Mouse (Mus musculus) thymus, postnatal 4 days (tissue): ENCODE data around the gene Sulf2.
A peak's percentile ranks its signal among the peaks of the same experiment; 100 is the strongest.
"Not testable (repeated sequence)": the region's sequence is repeated elsewhere in the genome, so short reads cannot be mapped to it uniquely, and the experiment has no call there.

Source experiments
- DNase-seq: peaks from one replicate; pipeline ENCODE4 v3.0.0; 2021

Gene Sulf2

DNA sequence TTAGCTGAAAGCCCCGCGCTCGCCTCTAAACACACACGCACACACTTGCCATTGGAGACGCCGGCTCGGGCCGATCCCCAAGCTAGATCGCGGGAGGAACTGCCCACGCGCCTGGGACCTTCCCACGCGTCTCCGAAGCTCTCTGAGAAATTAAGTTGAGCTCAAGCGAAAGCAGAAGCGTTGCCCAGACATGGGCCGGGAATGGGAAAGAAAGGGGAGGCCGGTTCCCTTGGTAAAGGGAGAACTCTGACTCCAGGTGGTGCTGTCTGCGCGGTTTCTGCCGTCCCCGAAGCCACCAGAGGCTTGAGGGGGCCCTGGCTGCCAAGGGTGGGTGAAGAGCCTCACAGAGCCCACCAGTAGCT lies at the start of gene Sulf2:
TSS of gene Sulf2 (minus strand) at position 210 of the 362 bp plus-strand sequence.
- DNase-seq = peak; percentile 58

DNA sequence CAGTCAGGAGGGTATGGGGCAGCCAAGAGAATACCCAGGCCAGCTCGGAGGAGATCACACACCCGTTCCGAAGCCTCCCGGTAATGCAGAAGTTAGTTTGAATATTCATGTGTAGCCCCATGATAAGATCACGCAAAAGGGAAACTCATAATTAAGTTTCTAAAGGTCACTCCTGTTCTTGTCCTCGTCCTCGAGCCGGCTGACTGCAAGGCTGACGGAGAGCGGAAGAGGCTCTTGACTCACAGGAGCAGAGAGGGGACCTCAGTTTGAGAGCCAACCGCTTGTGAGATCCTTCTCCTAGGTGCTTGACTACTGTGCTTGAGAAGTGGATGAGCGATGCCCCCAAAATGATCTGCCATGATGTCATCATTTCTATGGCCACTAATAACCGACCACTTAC lies 48.7 kb upstream of the Sulf2 start:
- DNase-seq = no peak

DNA sequence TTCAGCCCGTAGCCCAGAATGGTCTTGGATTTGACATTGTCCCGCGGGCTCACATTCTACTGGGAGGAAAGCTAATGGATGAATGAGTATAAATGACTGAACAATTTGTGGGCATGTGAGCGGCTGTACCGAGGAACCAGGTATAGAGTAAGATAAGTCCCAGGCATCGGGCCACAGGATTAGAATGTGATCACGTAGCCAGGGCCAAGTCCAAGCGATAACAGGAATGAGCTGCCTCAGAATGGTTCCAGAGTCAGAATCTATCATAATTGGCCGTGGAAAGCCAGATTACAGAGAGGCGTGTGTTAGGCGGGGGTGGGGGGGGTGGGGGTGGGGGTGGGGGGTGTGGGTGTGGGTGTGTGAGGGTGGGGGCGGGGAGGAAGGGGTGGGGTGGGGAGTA lies 48.2 kb upstream of the Sulf2 start:
- DNase-seq = no peak

DNA sequence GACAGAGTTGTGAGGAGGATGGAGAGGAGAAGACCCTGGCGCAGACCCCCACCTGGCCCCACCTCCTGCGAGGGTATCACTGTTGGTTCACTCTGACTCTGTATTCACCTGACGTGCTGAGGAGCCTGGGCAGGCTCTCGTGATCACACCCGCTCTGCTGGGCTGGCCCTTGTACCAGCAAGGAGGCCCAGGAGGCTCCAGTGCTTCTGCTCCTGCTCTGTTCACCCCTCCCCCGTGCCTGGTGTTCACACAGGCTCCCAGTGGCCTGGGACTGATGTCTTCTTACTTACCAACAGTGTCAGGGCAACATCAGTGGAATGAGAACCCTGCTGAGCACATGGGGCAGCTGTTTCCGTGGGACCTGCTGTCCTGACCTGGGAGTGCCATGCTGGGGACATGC lies 42.5 kb upstream of the Sulf2 start:
- no peak for DNase-seq

DNA sequence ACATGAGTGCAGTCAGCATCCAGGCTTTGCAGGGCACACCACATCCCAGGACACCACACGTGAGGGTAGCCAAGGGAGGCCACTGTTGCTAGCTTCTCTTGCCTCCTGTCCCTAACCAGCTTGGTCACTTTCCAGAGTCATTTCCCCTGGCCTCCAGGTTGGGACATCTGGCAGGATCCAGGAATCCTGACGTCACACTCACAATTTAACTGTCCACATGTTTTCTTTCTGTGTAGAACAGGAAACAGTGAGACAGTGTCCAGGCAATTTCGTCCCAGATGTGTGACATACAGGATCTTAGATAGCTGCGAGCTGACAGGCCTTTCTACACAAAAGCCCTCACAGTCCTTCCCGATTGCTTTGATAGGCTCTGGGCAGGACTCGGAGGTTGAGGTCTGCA lies 41.6 kb upstream of the Sulf2 start:
- no peak for DNase-seq

DNA sequence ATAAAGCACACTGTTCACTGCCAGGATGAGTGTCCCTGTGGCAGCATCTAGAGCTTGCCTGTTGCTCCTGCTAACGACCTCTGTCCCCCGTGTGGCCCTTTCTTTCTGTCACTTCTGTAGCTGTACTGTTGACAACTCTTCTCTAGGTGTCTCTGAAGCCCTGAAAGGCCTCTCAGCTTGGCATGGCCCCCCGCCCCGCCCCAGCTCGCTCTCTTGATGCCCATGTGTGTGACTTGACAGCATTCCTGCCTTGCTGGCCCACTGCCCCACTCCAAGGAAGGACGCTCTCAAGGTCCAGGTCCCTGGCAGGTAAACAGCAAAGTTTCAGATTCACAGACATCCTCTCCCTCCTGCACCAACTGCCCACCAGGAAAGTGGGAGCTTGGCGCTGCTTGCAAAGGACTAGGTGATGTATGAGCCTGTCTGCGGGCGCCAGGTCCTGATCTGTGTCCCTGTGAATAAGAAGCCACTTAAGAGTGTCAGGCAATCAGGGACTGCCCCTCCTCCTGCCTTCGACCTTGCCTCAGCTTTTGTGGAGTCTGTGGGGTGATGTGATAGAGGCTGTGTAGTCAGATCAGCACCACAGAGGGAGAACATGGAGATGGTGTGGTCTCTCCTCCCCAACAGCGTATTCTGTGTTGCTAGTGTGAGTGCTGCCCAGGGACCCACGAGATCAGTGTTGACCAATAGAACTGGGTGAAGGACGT lies 40.8 kb upstream of the Sulf2 start:
- DNase-seq = no peak

DNA sequence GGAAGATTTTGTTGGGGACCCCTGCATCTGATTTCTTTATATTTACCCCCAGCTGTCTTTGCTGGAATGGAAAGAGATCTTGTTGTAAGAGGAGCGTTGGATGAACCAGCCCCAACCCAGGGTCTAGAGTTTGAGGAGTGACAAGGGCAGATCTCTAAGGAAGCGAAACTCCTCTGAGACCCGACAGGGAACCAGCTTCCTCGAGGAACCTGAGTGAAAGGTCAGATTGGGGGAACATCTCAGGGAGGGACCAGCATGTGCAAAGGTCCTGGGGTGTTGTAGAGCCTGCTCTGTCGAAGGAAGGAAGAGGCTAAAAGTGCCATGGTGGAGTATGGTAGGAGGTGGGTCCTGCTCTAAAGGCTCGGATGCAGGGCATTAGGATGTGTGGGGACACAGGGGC lies 39.6 kb upstream of the Sulf2 start:
- DNase-seq = no peak

DNA sequence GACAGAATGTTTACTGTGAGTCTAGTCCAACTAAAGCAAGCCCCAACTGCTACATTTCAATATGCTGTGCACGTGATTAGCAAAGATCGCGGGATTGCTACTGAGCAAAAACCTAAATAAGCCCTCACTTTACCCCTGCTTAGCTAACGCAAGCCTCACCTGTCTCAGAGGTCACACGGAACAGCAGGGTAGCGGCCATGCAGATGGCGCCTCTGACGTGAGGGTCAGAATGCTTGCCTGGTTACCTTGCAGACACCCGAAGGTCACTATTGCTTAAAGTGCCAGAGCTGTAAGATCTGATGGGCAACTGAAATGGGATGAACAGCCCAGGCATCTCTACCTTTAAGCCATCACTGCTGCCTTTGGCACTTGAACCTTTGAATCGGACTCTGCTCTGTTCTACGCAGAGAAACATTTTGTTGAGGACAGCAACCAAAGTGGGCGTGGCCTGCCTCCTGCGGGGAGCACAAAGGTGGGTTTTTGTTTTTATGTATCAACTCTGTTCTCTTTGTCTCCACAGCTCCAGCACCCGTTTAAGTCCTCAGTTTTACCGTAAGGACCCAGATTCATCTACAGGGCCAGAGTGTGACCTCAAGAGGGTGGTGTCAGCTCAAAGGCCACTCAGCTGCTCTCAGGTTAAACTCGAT lies 38.8 kb upstream of the Sulf2 start:
- DNase-seq = no peak

DNA sequence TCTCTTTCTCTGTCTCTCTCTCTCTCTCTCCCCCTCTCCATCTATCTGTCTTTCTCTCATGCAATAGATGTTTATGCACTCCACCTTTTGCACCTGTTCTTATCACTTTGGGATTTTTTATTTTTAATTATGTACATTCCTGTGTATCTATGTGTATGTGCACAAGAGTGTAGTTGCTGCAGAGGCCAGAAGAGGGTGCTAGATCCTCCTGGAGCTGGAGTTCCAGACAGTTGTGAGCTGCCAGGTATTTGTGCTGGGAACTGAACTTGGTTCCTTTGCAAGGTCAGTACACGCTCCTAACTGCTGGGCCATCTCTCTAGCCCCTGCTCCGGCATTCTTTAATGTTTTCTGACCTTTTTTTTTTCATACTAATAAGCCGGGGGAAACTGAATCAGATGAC lies 38.0 kb upstream of the Sulf2 start:
- DNase-seq = no peak

DNA sequence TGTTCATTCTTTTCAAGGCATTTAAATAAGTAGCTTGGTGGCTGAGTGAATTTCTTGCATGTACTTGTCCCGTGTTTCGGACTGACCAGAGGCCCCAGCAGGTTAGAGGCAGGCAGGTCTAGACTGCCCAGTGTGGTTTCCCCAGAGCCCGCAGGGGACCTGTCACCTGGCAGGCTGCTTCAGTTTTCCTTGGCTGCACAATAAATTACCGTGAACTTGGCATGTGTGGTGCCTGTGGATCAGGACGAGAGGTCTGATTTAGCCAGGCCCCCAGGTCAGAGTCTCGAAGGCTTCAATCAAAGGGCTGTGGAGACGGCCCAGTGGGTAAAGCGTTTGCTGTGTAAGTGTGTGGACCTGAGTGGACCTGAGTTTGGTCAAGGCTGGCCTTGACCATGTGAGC lies 35.4 kb upstream of the Sulf2 start:
- no peak for DNase-seq

DNA sequence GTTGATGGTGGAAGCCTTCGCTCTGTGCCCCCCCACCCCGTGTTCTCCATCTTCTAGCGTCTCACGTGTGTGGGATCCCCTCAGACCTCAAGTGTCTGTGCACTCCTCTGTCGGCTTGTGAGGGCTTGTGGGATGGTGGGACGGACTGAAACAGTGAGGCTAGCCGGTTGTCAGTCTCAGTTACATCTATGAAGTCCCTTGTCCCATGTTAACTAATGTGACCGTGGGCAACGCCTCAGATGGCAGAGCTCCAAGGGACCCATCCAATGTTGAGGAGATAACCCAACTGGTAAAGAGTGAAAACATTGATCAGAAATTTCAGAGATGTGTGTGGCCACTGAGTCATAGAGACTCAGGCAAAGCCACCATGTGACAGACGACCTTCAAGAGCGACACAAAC lies 33.7 kb upstream of the Sulf2 start:
- DNase-seq = no peak

DNA sequence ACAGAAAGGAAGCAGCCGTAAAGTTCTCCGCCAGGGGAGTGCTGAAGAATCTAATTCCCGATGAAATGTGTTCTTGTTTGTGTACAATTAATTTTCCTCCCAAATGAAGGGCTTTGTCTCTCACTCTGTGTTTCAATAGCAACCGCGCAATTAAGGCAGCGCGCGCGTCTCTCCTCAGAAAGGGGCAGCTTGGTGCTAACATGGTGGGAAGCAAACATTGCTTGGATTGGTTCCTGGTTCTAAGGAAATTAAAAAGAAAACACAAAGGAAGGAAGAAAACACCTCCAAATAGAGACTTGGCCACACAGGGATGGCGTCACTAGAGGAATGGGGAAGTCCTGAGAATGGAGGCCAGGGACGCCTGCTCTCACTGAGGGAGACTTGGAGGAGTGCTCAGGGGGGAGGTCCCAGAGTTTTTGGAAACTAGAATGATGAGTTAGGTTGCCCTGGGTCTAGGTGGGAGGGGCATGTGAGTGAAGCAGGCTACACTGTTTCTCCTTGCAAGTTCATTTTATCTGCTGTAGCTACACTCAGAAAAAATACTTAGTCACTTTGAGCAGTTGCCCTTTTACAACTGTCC lies 32.5 kb upstream of the Sulf2 start:
- not testable (repeated sequence) for DNase-seq

DNA sequence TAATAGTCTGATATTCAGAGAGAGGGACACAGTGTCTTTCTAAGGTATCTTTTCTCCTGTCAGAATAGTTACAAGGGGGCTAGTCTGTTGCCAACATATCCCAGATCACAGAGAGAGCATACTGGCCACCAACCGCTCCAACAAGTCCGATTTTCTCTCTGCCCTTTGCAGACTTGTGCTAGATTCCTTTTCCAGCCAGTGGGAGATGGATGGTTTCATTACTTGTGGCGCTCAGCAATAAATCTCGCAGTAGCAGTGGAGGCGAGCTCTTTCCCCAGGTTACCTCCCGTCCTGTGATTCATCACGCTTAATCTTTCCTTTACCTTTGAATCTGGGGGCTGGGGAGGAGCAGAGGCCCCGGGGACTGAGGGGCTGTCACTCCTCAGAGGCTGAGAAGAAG lies 31.9 kb upstream of the Sulf2 start:
- DNase-seq = not testable (repeated sequence)

DNA sequence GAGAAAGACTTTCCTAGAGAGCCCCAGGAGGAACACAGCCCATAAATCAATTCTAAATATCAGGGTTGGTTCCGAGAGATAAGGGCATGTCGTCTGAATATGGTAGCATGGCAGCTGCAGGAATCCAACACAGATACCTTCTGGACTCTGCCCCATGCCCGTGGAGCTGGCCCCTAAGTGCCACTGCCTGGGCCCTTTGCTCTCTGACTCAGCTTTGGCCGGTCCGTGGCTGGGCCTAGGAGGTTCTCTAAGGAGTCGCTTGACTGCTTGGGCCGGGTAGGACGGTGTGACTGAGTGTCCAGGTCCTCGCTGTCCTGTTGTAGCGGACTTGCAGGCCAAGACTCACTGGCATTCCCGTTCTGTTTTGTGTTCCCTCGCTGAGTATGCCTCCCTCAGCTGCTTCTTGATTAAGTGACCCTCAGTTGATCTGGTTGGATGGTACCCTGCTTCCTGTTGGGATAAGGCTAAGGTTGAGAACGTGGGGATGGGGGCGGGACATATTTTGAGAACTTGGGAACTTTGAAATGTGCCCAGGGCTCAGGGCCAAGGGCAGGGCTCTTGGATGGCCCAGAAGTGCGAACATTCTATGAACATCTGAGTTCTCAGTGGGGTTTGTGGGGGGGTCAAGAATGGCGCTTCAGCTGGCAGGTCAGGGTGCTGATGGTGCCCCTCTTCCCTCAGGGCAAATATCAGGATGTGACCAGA lies 30.9 kb upstream of the Sulf2 start:
- DNase-seq = no peak

DNA sequence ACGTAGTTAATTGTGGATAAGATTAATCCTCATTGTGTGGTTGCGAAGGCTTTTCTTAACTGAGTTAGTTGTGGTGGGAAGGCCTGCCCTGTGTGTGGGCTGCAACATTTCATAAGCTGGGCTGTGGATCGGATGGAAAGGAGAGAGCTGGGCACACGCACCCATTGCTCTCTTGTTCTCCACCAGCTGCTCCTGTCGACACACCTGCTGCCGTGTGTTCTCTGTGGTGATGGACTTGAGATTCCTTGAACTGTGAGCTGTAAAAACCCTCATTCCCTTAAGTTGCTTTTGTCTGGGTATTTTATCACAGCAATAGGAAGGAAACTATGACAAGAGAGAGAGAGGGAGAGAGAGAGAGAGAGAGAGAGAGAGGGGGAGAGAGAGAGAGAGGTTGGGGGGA lies 30.3 kb upstream of the Sulf2 start:
- DNase-seq = no peak

DNA sequence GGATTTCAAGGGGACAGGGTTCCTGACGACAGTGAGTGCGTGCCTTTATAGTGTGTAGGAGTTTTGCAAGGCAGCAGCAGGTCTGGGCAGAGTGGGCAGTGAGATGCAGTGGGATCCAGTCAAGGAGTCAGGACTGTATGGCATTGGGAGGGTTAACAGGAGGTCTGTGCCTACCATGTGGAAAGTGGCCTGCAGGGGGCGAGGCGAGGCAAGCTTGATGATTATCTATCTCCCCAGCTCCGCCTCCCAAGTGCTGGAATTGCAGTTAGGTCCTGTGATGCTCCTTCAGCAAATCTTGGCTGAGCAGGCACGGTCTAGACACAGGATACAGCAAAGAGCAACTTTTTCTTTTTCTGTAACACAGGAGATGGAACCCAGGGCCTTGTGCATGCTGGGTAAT lies 29.0 kb upstream of the Sulf2 start:
- peak; percentile 47 for DNase-seq

DNA sequence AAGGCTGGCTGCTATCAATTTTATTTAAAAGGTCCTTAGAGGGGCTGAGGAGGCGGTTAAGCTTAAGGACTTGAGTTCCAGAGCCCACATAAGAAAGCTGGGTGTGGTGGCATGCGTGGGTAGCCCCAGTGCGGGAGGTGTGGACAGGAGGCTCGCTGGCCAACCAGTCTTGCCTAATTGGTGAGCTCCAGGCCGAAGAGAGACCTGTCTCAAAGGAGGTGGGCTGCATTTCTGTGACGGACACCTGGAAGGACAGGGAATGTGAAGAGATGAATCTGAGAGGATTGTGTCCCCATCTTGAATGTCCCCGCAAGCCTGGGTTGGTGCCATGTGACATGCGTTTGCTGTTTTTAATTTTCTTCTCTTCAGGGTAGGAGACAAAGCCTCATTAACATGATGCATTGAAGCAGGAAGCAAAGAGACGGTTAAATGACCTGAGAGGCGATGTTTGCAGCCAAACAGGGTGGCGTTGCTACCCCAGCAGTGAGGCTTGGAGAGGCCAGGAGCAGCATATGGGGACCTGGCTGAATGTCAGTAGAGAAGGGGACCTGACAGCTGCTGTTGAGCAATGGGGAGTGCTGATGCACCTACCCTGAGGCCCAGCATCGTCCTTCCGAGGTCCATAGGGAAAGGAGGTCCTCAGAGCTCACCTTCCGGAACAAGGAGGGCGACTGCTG lies 26.7 kb upstream of the Sulf2 start:
- no peak for DNase-seq

DNA sequence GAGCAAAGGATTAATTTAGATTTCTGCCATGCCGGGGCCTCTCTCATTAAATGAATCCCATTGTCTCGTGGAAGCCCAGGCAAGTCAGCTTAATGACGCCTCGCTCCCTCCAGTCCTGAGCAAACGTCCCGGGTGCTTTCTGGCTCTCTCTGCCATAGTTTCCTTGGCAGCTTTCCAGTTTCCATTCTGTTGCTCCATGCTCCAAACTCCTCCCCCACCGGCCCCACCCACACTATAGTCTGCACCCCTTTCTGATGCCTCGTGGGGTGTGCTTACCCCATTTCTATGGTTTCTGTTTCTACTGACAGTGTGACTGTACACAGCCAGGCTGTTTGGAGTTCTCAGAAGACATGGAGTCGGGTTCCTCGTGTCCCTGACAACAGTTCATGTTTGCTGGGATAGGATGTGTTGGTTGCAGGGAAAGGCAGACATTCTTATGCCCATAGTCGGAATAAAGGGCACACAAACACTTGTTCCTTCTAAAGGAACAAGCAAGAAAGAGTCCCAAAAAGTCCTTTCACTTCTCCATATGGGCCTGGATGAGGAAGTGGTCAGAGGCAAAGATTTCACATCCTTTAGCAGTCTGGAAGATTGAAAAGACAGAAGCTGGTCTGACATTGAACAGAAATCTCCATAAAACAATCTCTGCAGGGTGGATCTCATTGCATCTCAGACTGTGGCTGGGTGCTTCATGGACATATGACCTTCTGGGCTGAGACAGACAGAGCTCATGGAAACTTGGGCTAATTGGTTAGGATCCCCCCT lies 25.5 kb upstream of the Sulf2 start:
- no peak for DNase-seq

DNA sequence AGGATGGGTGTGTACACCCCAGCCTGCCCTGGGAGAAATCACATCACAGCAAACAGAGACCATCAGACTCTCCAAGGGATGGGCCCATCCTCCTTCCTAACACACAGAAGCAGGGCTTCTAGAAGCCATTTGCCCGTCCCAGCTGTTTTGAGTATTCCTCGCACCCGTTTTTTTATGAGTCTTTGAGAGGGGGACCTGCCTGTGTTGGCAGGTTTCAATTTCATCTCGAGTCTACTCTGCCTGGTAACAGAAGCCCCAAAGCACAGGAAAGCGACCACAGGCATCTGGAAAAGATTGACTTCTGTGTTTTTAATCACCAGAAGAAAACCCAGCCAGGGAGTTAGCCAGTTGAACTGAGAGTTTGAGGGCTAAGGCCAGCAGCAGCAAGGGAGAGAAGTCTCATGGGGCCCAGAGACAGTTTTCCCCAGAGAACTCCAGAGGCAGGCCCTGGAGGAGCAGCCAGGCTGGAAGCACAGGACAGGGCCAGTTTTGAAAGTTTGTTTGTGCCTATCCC lies 24.7 kb upstream of the Sulf2 start:
- DNase-seq = no peak

DNA sequence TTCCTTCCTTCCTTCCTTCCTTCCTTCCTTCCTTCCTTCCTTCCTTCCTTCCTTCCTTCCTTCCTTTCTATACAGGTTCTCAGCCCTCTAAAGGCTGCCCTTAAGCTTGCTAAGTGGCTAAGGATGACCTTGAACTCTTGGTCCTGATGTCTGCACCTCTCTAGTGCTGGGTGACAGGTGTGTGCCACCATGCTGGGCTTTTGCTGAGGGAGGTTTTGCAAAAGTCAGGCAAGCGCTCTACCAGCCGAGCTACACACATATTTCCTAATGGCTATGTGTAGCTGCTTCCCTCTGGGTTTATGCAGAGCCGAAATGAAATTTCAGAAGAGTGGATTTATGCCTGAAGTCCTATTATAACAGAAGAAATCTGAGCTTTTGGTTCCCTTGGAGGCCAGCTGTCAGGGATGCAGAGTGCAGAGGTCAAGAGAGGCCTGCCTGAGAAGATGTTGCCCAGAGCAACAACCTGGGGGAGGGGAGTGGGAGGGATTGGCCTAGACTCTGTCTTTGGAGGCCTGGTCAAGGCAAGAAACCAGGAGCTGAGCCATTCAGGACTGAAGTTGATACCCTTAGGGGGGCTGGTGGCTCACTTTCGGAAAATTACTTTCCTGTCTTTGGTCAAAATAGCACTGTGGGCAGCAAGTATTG lies 24.1 kb upstream of the Sulf2 start:
- no peak for DNase-seq

DNA sequence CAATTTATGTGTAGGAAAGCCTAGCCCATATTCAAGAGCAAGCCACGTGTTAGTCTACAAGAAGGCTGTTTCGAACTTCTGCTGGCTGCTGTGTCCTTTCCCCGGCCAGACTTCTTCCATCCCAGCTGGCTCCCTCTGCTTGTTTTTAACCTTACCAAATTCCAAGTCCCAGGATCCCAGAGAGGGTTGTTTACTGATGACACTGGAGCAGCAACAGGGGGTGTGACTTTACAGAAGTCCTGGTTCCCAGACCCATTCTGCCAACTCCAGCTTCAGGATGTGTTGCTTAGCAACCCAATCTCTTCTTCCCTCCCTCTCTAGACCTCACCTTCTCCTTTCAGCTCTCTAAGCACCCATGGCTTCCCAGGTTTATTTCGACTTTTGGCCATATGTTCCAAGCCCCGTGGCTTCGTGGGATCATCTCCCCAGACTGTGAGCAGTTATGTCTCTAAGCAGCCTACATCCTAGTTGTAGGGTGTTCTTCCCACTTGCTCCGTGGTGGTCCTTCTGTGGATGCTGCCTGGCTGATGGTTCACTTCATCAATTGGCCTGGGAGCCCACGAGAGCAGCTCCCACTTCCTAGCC lies 20.2 kb upstream of the Sulf2 start:
- DNase-seq = no peak

DNA sequence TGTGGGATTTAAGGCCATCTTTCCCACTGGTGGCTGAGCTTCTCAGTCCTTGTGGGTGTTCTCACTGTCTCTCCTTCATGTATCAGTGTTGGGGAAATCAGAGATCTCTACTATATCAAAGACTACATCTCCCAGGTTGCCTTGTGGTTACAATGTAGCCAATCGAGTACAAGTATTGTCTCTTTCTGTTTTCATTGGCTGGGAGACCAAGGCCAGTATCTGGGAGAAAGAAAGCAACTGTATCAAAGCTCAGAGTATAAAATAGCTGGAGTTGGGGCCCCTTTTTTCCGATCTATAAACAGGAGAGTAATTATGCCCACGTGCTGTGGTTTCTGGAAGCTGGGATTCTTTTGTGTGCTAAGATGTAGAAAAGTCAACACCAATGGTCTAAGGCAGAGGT lies 19.7 kb upstream of the Sulf2 start:
- no peak for DNase-seq
